Mouse (Mus musculus): ENCODE results near the gene Bysl.

Gene Bysl

GRCm38 (mm10) chr17:47599511-47600297 is 11.6 kb downstream of the Bysl start:
- no peak for TF ChIP-seq GATA4 (IDR thresholded peaks at IDR 0.05; ENCODE audit: insufficient replicate concordance, low read length)

DNA sequence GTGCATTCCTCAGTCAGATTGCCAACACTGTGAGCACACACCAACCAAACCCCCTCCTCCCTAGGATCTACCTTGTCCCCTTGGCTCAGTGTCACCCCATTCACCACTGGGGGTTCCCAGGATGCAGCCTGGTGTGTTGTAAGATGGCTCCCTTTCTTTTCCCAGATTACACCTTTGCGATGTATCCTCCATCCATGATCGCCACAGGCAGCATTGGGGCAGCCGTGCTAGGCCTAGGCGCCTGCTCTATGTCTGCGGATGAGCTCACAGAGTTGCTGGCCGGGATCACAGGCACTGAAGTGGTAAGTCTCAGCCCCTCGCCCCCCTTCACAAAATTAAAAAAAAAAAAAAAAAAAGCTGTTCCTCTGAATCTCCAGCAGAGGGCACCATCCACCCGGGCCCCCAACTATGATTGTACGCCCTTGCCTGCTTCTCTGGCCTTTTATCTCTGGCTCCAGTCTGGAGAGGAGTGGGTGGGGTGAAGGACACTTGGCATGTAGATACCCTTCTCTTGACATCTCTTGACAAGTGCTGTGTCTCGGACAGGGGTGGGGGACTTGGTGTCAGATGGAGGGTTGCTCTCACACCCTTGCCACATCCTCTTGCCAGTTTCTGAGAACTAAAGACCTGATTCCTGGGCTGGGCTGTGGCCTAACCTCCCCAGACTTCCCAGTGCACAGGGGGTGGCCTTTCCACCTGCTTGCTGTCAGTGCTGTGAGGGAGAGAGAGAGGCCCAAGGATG is 13.3 kb downstream of the Bysl start:
- TF ChIP-seq GATA4 (IDR thresholded peaks at IDR 0.05; ENCODE audit: insufficient replicate concordance, low read length): no peak

DNA sequence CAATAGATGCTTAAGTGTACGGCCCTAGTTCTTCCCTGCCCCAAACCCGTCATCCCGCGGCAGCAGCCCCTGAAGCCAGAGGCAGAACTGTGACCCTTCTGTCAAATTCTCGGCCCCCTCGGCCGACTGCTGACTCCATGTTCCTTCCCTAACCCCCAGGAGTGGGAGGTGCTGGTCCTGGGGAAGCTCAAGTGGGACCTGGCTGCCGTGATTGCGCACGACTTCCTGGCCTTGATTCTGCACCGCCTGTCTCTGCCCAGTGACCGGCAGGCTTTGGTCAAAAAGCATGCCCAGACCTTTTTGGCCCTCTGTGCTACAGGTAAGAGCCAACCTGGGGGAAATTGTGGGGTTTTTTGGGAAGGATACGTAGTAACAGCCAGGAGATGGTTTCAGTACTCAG is 14.0 kb downstream of the Bysl start:
- no peak for TF ChIP-seq GATA4 (IDR thresholded peaks at IDR 0.05; ENCODE audit: insufficient replicate concordance, low read length)

- TF ChIP-seq GATA4 (IDR thresholded peaks at IDR 0.05; ENCODE audit: insufficient replicate concordance, low read length): no peak
Observed at GRCm38 (mm10) chr17:47596839-47597164, 14.5 kb downstream of the Bysl start.

DNA sequence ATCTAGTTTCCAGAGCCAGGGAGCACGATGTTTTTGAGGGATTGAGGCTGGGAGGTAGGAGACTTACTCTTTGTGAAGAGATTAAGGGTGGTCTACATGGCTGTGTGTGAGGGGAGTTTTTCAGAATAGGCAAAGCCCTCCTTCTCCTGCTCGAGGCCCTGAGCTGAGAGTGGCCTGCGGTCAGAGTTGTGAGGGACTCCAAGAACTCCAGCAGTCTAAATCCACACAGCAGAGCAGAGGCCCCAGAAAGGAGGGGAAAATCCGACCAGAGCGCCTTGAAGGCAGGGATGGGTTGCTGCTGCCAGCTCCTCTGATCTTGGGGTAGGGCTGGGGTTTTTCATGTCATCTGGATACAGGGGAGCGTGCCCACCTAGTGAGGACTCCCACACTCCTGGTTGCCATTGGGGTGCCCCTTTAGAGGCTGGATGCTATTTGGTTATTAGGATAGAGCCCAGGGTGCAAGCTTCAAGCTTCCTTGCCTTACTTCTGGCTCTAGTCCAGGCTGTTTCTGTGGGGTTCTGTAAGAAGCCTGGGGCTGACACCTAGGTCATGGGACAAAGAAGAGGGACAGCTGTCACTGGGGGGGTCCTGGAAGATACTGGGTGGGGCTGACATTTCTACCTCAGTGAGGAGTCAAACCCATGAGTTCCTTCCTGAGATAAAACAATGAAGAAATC is 15.0 kb downstream of the Bysl start:
- TF ChIP-seq GATA4 (IDR thresholded peaks at IDR 0.05; ENCODE audit: insufficient replicate concordance, low read length): no peak

GRCm38 (mm10) chr17:47595248-47596161 is 15.8 kb downstream of the Bysl start:
- no peak; the same call in 1 of the 2 replicates for TF ChIP-seq GATA4 (IDR thresholded peaks at IDR 0.05; ENCODE audit: insufficient replicate concordance, low read length)

DNA sequence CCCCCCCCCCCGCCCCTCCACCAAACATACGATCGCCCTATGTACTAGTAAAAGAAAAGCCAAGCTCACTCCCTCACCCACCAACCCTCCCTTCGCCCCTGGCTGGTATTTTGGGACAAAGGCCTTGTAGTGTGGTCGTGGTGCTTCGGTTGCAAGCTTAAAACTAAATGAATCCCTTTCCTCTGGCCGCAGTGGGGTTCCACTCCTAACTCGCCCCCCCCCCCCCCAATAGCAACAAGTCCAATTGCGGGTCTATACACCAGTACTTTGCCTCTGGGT is 16.4 kb downstream of the Bysl start:
- no peak for TF ChIP-seq GATA4 (IDR thresholded peaks at IDR 0.05; ENCODE audit: insufficient replicate concordance, low read length)

- no peak for TF ChIP-seq GATA4 (IDR thresholded peaks at IDR 0.05; ENCODE audit: insufficient replicate concordance, low read length)
Observed at GRCm38 (mm10) chr17:47594183-47594968, 16.9 kb downstream of the Bysl start.

DNA sequence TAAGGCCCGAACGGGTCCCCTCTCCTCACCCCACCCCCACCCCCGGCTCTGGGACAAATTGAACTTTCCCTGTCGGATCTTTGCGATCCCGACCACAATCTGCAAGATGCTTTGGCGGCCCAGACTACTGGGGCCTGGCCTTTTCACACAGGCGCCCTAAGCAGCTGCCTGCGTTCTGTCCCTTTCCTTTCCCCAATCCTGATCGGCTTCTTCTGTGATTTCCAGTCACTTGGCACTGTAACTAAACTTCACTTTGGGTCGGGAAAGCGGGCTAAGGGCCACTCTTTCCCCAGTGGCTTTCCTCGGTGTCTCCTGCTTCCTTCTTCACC is 17.5 kb downstream of the Bysl start:
- TF ChIP-seq GATA4 (IDR thresholded peaks at IDR 0.05; ENCODE audit: insufficient replicate concordance, low read length): no peak

DNA sequence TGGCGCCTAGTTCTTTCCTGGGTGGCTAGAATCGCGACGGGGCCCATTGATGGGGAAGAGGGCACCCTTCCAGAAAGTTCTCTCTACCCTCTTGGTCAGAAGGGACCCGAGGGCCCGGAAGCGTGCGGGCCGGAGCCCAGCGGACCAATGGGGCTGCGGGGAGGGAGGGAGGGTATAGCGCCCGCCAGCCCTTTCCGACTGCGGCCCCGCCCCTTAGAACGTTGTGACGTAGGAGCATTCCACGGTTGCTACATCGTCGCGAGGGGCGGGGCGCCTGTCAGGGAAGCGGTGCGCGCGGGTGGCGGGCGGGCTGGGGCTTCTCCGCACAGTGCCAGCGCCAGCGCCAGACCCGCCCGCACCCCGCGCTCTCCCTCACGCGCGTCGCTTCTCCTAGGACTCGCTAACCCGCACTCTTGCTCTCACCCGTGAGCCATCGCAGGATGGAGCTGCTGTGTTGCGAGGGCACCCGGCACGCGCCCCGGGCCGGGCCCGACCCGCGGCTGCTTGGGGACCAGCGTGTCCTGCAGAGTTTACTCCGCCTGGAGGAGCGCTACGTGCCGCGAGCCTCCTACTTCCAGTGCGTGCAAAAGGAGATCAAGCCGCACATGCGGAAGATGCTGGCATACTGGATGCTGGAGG is 18.0 kb downstream of the Bysl start:
- TF ChIP-seq GATA4 (IDR thresholded peaks at IDR 0.05; ENCODE audit: insufficient replicate concordance, low read length): no peak

GRCm38 (mm10) chr17:47591073-47591472 is 20.2 kb downstream of the Bysl start:
- TF ChIP-seq GATA4 (IDR thresholded peaks at IDR 0.05; ENCODE audit: insufficient replicate concordance, low read length): no peak

GRCm38 (mm10) chr17:47588517-47588916 is 22.8 kb downstream of the Bysl start:
- TF ChIP-seq GATA4 (IDR thresholded peaks at IDR 0.05; ENCODE audit: insufficient replicate concordance, low read length): no peak

GRCm38 (mm10) chr17:47580962-47581361 is 30.3 kb downstream of the Bysl start:
- no peak for TF ChIP-seq GATA4 (IDR thresholded peaks at IDR 0.05; ENCODE audit: insufficient replicate concordance, low read length)

DNA sequence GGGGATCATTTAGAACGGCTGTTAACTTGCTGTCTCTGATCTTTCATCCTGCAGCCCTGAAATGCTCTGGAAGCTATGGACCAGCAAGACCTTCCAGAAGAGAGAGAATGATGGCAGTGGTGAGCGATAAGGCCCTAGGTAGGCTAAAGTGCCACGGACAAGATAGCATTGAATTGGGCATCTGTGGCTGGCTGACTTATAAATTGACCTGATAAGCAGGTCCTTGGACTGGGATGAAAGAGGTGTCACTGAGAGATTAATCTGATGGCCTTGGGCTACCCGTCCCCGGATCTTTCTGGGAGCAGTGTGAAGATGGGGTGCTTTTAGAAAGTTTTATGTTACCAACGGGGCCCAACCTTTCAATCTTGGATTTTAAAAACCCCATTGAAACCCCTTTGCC is 32.6 kb downstream of the Bysl start:
- TF ChIP-seq GATA4 (IDR thresholded peaks at IDR 0.05; ENCODE audit: insufficient replicate concordance, low read length): no peak
